Mouse (Mus musculus): Measurements from ENCODE around the gene Srgap2. TPM values are rescaled to one million over a fixed set of nuclear protein-coding genes. Genes with fewer than 3 reads are reported as not detected.

Gene Srgap2
- total RNA-seq, 2 experiments from 2014 or later = 22.6 to 22.9 TPM

DNA sequence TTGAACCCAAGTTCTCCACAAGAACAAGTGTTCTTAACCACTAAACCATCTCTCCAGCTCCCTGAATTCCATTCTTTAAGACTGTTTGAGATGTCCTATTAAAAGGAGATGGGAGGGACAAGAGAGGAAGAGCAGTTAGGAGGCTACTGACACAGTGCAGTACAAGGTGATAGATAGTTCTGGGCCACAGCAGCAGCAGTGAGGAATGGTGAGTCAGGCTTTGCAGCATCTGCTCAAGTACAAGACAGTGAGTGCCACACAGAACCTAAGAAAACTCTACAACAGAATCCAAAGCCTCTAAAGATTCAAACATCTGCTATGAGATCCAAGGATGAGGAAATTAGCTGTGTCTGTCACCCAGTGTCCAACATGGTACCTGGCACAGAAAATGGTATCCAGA lies 51.8 kb downstream of the Srgap2 start:
- no peak for DNase-seq (ENCODE audit: low spot score in 2 of 2)

DNA sequence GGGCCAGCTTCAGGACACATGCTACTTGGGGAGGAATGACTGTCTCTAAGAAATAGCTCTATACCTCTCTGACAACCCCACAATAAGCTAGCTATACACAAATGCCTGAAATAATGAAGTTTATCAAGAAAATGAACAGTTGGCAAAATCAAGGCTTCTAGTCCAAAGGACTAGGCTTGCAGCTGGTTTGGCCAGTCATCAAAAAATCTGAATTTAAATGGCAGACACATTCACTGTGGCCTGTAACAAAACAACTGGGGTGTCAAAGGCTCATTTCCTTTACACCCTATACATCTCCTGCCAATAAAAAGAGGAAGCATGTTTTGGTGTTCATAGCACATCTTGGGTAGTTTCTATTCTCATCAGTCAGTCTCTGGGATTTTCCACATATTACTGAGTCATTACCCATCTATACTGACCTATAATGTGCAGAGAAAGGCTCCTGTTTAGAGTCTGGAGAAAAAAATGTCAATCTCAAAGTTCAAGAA lies 53.5 kb downstream of the Srgap2 start:
- no peak for DNase-seq (ENCODE audit: low spot score in 2 of 2)

DNA sequence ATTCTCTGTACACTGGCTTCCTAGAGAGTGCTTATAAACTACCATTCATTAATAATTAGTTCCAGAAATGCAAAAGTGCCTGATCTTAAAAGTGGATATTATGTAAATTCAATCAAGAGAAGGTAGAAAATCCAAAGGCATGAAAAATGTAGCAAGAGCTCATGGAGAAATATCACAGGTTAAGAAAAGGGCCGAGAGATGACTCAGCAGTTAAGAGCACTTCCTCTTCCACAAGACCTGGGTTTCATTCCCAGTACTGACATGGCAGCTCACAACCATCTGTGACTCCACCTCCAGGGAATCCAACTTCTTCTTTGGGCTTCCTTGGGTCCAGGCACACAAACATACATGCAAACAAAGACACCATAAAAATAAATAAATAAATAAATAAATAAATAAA lies 56.6 kb downstream of the Srgap2 start:
- DNase-seq (ENCODE audit: low spot score in 2 of 2) = no peak

DNA sequence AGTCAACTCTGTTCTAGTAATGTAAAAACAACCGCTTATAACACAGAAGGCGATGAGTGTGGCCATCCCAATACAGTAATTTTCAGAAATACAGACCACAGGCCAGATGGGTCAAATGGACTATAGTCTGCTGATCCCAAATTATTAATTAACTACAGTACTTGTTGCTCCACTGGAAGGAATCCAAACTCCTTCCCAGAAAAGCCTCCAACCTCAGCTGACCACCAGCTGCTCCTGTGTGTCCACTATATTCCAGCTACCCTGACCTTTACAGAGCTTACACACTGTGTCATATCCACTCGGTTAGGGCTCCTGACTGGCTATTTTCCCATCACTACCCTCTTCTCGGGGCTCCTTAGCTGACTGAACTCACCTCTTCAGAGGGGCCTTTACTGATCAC lies 61.3 kb downstream of the Srgap2 start:
- no peak for DNase-seq (ENCODE audit: low spot score in 2 of 2)

DNA sequence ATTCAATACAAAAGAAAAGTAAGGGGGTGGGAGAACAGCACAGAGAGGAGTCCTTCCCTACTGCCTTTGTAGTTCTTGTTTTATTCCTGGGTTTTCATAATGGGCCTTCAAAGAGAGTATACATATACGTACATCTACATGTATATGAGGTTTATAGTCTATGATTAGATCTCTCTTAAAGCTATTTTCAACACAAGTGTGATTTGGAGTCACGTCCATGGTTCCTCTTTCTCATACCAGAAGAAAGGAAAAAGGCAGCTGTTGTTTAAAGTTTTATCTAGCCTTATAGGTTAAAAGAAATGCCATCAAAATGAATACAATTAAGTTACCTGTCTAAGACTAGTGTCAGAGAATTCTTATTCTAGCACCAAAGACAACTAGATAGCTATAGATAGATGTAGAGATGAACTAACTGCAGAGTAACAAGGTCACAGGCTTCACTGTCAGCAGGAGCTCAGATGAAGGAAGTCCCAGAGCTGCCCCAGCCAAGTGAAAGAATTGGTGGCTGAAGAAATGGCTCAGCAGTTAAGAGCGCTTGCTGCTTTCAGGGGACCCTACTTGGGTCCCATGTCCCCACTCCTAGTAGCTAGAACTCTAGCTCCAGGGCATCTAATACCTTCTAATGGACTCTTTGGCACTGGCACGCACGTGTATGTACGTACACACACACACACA lies 63.1 kb downstream of the Srgap2 start:
- no peak for DNase-seq (ENCODE audit: low spot score in 2 of 2)

DNA sequence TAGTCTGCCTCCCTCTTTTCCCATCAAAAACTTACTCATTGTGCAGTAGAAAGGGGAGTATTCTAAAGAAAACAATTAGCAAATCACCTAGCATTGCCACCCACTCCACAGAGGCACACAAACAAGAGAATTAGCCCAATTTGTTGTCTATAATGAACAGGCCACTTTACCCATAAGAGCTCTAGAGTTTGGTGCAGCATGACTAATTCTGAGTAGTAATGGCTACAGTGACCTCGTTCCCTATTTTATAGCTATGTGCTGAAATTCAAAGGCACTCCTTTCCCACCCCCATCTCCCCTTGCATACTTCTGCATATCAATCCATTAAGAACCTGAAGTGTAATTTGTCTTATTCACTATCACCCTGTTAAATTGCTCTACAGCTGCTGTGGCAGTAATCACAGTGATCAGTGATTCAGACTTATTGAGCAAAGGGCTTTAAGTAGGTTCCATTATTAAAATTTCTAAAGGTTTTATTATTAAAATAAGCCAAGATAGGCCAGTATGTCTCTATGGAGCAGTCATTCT lies 64.5 kb downstream of the Srgap2 start:
- no peak for DNase-seq (ENCODE audit: low spot score in 2 of 2)

DNA sequence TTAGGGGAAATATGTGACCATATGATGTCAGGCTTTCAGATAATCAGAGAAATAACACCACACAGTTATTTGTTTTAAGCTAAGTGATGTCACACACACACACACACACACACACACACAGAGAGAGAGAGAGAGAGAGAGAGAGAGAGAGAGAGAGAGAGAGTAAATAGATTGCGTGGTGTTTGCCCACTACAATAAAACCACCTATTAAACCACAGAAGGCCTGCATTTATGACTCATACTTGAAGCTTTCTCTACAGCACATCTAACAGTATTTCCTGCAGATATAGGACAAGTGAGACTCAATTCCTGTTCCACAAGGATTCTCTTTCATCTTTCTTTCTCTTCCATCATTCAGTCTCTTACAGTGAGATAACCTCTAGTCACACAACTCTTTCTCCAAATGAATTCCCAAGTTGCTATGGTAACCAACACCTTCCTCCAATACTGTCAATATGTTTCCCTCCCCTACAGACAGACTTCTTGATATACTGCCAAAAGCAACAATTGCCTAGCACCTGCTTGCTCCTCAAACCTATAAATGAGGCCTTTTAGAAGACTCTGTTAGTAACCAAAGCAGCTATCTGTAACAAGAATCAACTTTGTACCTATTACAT lies 66.1 kb downstream of the Srgap2 start:
- DNase-seq (ENCODE audit: low spot score in 2 of 2) = no peak

DNA sequence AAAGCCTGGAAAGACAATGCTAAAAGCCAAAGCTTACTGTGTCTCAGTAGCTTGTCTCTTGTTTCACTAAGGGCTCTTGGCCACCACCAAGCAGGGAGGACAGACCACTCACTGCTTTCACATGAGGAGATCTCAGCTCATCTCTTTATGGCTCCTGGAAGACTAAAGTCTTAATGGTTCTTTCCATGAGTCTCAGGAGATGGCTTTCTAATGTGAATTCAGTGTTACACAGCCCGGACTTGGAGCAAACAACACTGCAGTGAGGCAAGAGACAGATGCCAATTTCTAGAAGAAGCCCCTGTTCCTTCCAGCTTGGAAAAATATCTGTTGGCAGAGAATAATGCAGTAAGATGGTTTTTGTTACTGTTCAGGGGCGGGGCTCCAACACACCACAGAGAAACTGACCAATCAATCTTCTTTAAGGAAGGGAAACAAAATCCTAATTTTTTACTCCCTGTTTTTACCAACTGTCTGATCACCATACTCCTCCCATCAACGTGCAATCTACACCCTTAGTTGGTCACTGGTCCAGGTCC lies 71.7 kb downstream of the Srgap2 start:
- no peak for DNase-seq (ENCODE audit: low spot score in 2 of 2)

DNA sequence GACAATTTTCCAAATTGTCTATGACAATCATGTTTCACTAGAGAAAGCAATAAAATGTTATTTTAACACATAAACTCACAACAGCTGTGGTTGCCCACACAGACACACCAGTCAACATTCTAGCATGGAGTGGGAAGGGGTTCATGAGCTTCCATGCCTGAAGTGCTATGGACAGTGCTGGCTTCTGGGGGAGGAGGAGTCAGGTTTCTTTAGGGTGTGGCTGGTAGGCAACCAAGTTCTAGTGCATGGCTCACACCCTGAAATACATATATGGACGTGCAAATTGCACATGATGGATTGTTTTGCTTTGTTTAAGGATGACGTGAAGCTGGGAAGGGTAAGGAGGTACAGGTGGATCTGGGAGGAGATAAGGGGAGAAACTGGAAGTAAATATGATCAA lies 72.8 kb downstream of the Srgap2 start:
- no peak for DNase-seq (ENCODE audit: low spot score in 2 of 2)

DNA sequence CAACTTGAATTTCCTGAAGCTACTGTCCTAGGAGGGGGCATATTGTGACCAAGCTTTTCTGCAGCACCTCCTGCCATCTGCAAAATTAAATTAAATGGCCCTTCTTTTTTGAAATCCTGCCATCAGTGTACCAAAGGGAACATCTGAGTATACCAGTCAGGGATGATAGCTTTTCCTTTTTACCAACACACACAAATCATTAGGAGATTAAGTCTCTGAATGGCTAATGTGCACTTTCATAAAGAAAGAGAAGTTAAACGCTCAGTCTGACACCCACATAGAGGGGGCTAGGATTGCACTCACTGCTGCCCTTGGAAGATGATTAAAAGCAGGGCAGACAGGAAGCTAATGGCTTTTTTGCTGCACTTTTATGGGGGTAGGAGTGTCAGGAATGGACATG lies 73.8 kb downstream of the Srgap2 start:
- no peak for DNase-seq (ENCODE audit: low spot score in 2 of 2)

DNA sequence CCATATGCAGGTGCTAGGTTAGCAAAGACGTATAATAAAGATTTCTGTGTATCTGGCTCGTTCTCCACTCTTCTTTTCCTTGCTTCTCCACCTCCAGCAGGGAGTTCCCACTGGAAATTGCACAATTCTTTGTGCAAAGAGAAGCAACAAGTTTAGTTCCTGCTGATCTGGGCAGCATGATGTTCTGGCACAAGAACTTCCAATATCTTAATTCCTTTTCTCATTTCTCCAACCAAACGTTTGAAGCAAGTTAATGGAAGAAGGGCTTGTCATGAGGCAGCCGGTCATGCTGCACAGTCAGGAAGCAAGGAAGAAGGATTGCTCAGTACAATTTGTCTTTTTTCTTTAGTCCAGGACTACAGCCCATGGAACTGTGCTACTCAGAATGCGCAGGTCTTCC lies 78.8 kb downstream of the Srgap2 start:
- DNase-seq (ENCODE audit: low spot score in 2 of 2) = no peak

DNA sequence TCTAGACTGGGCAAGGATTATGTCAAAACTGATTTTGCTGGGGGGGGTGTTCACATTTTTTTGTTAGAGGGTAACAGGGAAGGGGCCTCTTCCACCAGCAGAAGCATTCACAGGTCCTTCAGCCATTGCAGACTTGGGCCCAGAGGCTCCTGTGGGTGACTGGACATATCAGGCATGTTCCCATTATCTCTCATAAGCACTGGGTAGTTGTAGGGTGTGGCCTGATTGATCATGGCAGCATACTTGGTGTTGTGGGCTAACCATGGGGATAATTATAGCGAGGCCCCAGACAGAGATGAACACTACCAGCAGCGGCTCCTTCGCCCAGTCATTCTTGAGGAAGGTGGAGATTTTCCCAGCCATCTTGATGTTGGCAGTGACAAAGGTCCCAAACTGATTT lies 79.8 kb downstream of the Srgap2 start:
- no peak for DNase-seq (ENCODE audit: low spot score in 2 of 2)

DNA sequence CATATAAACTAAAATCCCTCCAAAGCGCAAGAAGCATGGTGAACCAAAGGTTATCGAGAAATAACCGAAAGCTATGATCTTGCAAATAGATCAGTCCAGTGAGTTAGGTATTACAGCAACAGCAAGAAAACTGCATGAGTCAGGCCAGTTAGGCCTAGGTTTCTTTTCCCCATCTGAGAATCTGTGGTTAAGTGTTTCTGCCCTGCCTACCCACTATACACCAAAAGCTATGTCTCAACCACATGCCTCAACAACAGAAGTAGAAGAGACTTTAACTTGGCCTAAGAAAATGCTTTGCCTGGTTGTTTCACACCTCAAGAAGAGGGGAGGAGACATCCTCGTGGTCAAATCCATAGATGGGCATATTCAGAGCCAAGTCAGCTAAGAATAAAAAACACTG lies 80.6 kb downstream of the Srgap2 start:
- DNase-seq (ENCODE audit: low spot score in 2 of 2) = no peak

DNA sequence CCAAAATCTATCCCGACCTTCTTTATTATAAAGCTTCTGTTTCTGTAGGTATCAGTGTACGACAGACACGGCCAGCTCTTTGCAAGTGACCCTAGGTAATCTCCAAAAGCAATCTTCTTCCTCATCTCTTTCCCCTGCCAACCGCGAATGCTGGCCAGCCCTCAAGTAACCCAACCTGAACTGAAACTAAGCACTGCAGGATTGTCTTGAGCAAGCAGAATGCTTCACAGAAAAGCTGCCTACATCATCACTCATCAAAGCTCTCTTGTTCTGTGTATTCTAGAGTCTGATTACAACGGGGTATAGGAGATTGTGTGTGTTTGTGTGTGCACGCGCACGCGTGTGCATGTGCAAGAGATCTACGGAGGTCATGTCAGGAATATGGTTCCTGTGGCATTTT lies 88.6 kb downstream of the Srgap2 start:
- no peak for DNase-seq (ENCODE audit: low spot score in 2 of 2)

DNA sequence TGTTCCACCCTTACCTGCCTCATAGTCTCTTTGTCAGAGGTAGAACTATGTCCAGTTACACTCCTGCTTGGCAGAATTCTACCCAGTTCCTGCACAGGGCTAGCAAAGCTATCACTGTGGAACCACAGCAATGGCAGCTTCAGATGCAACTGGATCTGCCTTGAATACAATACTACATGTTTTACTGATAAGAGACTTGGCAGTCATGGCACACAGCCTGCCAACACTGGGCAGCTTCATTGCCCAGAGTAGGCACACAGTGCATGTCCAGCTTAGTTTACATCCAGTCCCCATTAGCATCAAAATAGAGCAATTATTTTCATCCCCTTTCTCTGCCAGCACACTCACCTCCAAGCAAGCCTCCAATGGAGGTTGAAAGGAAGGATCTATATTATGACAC lies 89.2 kb downstream of the Srgap2 start:
- DNase-seq (ENCODE audit: low spot score in 2 of 2) = no peak

DNA sequence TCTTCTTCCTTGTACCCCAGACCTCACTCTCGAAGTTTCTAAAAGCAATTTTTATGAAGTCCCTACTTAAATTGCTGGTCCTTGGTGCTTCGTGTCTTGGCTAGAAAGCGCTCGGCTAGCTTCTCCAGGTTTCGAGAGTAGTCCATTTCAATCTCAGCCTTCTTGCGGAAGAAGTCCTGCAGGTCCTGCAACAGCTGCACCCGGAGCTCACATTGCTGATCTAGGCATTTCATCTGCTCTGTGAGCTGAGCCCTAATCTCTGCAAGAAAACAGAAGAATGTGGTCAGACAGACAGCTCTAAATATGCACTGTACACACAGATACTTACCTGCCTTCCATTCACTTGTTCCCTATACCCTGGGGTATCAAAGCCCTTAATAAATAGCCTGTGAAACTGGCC lies 90.5 kb downstream of the Srgap2 start:
- DNase-seq (ENCODE audit: low spot score in 2 of 2) = no peak

DNA sequence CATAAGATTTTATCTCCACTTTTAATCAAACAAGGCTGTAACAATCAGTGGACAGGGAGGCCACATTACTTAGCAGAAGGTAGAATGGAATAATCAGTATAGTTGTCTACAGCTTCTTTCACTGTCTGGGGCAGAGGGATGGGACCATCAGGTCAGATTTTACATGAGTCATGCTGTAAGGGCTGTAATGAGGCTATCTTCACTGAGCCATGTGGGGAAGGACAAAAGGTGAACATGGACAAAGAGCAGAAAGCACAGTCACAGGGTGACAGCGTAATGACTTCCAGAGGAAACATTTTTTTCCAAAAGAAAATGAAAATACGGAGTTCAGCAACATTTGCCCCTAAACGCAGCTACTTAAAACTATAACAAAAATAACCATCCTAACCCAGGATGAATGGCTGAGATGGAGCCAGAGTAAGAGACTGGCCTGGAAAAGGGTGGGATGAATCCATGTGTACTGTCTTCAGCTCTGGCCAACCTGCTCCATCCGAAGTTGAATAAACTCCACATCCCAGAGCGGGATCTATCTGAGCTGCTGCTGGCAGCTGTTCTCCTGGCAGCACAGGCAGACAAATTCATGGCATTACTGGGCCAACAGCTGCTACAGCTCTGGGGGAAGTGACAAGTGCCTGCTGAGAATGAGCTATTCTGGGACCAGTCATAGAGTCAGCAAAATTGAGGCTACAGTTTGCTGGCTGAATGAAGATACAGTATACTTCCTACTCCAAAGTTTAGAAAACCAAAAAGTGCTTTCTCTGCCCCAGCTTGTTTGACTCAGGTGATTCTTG lies 95.5 kb downstream of the Srgap2 start:
- DNase-seq (ENCODE audit: low spot score in 2 of 2) = no peak

DNA sequence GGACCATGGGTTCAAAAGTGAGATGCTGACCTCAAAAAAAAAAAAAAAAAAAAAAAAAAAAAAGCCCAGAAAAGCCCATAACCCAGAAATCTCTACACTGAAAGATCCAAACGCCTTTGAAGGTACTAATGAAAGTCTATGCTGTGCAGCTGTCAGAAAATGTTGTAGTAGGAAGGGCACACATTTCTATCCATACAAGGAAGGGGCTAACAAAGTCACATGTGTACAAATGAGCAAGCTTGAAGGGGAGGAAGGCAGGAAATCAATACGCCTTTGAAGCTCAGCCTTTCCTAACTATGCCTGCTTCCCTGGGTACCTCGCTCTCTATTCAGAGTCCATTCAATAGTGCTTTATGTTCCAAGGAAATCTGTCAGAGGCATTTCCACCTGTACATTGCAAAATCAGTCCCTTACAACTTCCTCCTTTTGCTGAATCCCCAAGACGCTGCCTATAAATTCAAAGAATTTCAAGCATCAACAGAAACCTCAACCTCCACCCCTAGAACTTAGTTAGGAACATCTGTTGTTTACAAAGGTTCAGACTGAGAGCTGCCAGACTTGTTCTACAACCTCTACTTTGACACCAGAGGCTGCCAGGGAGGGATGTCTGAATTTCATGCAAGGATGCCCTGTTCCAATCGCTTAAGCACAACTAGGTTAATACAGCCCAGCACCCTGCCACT lies 99.9 kb downstream of the Srgap2 start:
- DNase-seq (ENCODE audit: low spot score in 2 of 2) = no peak

DNA sequence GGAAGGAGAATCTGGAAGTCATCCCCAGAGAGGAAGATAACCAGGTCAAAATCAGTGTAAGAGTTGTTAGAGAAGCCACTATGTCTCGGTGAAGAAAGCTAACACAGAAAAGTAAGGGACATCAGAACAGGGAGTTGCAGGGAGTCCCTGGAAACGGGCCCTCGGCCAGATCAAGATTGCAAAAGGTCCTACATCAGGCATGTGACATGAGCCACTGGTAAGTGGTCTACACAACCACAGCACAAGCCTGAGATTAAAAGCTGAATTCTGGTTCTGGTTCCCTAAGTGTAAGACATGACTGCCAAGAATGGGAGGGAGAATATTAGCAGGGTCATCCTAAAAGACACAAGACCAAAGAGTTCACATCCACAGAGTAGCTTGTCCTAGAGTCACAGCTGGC lies 104.1 kb downstream of the Srgap2 start:
- no peak for DNase-seq (ENCODE audit: low spot score in 2 of 2)

DNA sequence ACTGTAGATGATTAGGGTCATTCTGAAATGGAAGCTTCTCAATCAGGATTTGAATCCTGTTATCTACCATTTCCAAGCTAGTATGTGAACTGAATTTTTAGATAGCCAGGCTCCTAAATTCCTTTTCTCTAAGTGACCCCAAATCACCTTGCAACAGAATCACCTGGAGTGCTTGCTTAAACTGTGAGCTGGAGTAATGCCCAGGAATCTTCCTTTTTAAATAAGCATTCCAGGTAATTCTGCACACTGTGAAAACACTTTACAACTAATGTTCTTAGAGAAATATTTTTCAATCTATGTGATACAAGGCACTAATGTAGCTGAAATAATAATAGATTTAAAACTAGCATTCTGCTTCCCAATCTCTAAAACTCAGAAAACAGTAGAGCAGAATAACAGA lies 106.0 kb downstream of the Srgap2 start:
- no peak for DNase-seq (ENCODE audit: low spot score in 2 of 2)

DNA sequence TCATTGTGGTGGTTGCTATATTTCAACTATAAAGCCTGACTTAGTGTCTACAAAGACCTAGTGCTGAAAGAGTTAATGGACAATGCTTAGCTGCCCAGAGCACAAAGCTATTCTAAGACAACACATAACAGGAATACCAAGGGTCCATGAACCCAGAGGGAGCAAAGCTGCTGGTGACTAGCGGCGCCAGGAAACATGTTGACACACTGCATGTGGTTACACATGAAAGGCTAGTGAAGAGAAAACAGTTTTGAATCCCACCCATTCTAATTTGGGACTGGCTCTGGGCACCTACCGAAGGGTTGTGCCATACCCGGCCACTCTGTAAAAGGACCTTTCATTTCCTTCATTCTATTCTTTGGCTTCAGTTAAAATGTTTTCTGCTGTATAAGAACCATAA lies 106.5 kb downstream of the Srgap2 start:
- no peak for DNase-seq (ENCODE audit: low spot score in 2 of 2)

All from adrenal gland, adult 18-20 months (tissue).